Mouse (Mus musculus) frontal cortex, postnatal 36 days (tissue): ENCODE measurements at regions not wholly inside any gene's neighbourhood (a gene's known extent, or its start where the extent isn't known, plus 50 kb on each side); places are given as distances from the start of the nearest gene placed in this dataset.
A peak's percentile ranks its signal among the peaks of the same experiment; 100 is the strongest.

Experiments used
- DNase-seq, 2 experiments: peaks; one replicate each; pipeline ENCODE4 v3.0.0; 2022; ENCODE audit warnings: low spot score in 2 of 2

GRCm38 (mm10) chr14:17347286-17347685 lies 312.8 kb upstream of the Thrb start:
- DNase-seq, result peak in 1 of 2 experiments; percentile 5

GRCm38 (mm10) chr14:17352324-17353037 lies 307.6 kb upstream of the Thrb start:
- DNase-seq, result no peak

- no peak for DNase-seq
Observed at GRCm38 (mm10) chr14:17361910-17362309, 298.2 kb upstream of the Thrb start.

- DNase-seq, result peak; percentile 45 to 59
Observed at GRCm38 (mm10) chr14:17402751-17403479, 257.1 kb upstream of the Thrb start.

GRCm38 (mm10) chr14:17405551-17406336 lies 254.3 kb upstream of the Thrb start:
- DNase-seq, result peak; percentile 43 to 55

GRCm38 (mm10) chr14:17406879-17407278 lies 253.2 kb upstream of the Thrb start:
- no peak for DNase-seq

GRCm38 (mm10) chr14:17408343-17408742 lies 251.7 kb upstream of the Thrb start:
- no peak for DNase-seq

- DNase-seq, result no peak
Observed at GRCm38 (mm10) chr14:17408813-17409212, 251.2 kb upstream of the Thrb start.

GRCm38 (mm10) chr14:17409497-17409896 lies 250.6 kb upstream of the Thrb start:
- DNase-seq, result no peak

GRCm38 (mm10) chr14:17410752-17411151 lies 249.3 kb upstream of the Thrb start:
- no peak for DNase-seq

GRCm38 (mm10) chr14:17411299-17411698 lies 248.8 kb upstream of the Thrb start:
- DNase-seq, result no peak

- DNase-seq, result no peak
Observed at GRCm38 (mm10) chr14:17414246-17414888, 245.7 kb upstream of the Thrb start.

GRCm38 (mm10) chr14:17427751-17428150 lies 232.3 kb upstream of the Thrb start:
- DNase-seq, result no peak

- DNase-seq, result no peak
Observed at GRCm38 (mm10) chr14:17429157-17429556, 230.9 kb upstream of the Thrb start.

GRCm38 (mm10) chr14:17433346-17433745 lies 226.7 kb upstream of the Thrb start:
- no peak for DNase-seq

- DNase-seq, result no peak
Observed at GRCm38 (mm10) chr14:17457946-17458345, 202.1 kb upstream of the Thrb start.

GRCm38 (mm10) chr14:17478963-17479362 lies 181.1 kb upstream of the Thrb start:
- no peak for DNase-seq

GRCm38 (mm10) chr14:17484866-17485265 lies 175.2 kb upstream of the Thrb start:
- DNase-seq, result no peak

- peak in 1 of 2 experiments; percentile 42 for DNase-seq
Observed at GRCm38 (mm10) chr14:17513756-17514155, 146.3 kb upstream of the Thrb start.

- no peak for DNase-seq
Observed at GRCm38 (mm10) chr14:17522696-17523095, 137.4 kb upstream of the Thrb start.

- peak in 1 of 2 experiments; percentile 16 for DNase-seq
Observed at GRCm38 (mm10) chr14:17523916-17524315, 136.1 kb upstream of the Thrb start.

- DNase-seq, result no peak
Observed at GRCm38 (mm10) chr14:17539322-17539721, 120.7 kb upstream of the Thrb start.
